Mouse (Mus musculus) ES-E14 (cell line): ENCODE data around the gene Ndn. TPM values are rescaled to one million over a fixed set of nuclear protein-coding genes. Genes with fewer than 3 reads are reported as not detected.

Experiments
- DNase-seq: peaks from one replicate; pipeline ENCODE4 v3.0.0-alpha.2; 2013; ENCODE audit warnings: low read depth, low spot score
- H3K27ac ChIP-seq: 2 replicates; pipeline ENCODE4 v1.5.1; 2012; ENCODE audit warnings: low read depth, mild to moderate bottlenecking, low read length, moderate library complexity, mixed read lengths; ENCODE audit not compliant: poor library complexity, insufficient read depth, severe bottlenecking
- H3K36me3 ChIP-seq: 2 replicates; pipeline ENCODE4 v1.6.1; 2012; ENCODE audit warnings: mild to moderate bottlenecking, low read length, moderate library complexity, mixed read lengths; ENCODE audit not compliant: control insufficient read depth, poor library complexity, insufficient read depth, severe bottlenecking
- H3K4me1 ChIP-seq, 2 experiments: fragments of 150-350 bp in 1 of 2; sonication (generic) in 1 of 2; 2 replicates each; pipeline ENCODE4 v1.6.1; 2012; ENCODE audit warnings: low read length in 2 of 2, mild to moderate bottlenecking in 1 of 2, mixed read lengths in 1 of 2; ENCODE audit not compliant: control insufficient read depth in 2 of 2, insufficient read depth in 2 of 2, poor library complexity in 1 of 2
- H3K4me3 ChIP-seq, 2 experiments: fragments of 150-350 bp in 1 of 2; sonication (generic) in 1 of 2; 2 replicates each; pipeline ENCODE4 v1.5.1; 2012; ENCODE audit warnings: low read length in 2 of 2, low read depth in 1 of 2, mild to moderate bottlenecking in 1 of 2, mixed read lengths in 1 of 2; ENCODE audit not compliant: insufficient read depth in 1 of 2, poor library complexity in 1 of 2, severe bottlenecking in 1 of 2
- H3K9ac ChIP-seq: 2 replicates; pipeline ENCODE4 v1.6.1; 2012; ENCODE audit warnings: low read depth, mild to moderate bottlenecking, low read length, mixed read lengths; ENCODE audit not compliant: poor library complexity, insufficient read depth, severe bottlenecking
- H3K9me3 ChIP-seq: fragments of 150-350 bp; sonication (generic); 2 replicates; pipeline ENCODE4 v1.6.1; 2012; ENCODE audit warnings: low read depth, mild to moderate bottlenecking, low read length; ENCODE audit not compliant: control insufficient read depth, insufficient read depth
- CHD2 ChIP-seq: IDR thresholded peaks from 2 replicates; pipeline ENCODE4 v1.6.1; 2014; ENCODE audit warnings: mild to moderate bottlenecking, low read depth, low read length, inconsistent platforms
- HCFC1 ChIP-seq: IDR thresholded peaks from 2 replicates; pipeline ENCODE4 v1.6.1; 2012; ENCODE audit warnings: low read length, inconsistent platforms, borderline replicate concordance; ENCODE audit not compliant: insufficient read depth
- MAFK ChIP-seq: IDR thresholded peaks from 2 replicates; pipeline ENCODE4 v1.6.1; 2014; ENCODE audit warnings: mild to moderate bottlenecking, low read depth, low read length, inconsistent platforms; ENCODE audit not compliant: insufficient read depth
- ZC3H11A ChIP-seq: IDR thresholded peaks from 2 replicates; pipeline ENCODE4 v1.6.1; 2012; ENCODE audit warnings: low read depth, mild to moderate bottlenecking, inconsistent platforms, low read length, borderline replicate concordance
- ZNF384 ChIP-seq: IDR thresholded peaks from 2 replicates; pipeline ENCODE4 v1.6.1; 2012; ENCODE audit warnings: low read depth, low read length, inconsistent platforms
- in situ Hi-C, 2 experiments: fragments of 600-800 bp; cut with MboI; formaldehyde crosslinking; loops; one replicate each; pipeline ENCODE4 v1.15.1; 2025; ENCODE audit warnings: low sequenced_read_pairs in 2 of 2, inconsistent platforms in 1 of 2; ENCODE audit not compliant: unreplicated experiment in 2 of 2
- total RNA-seq: library from RNA; depleted of rRNA; stranded (reverse); fragments of 300-350 nt; gene quantifications from 2 replicates; pipeline ENCODE4 v1.2.3, GENCODE M21; 2012

Gene Ndn
- total RNA-seq, 1 experiment, result 15.9 TPM

- TF ChIP-seq MAFK (no peak), CHD2 (no peak), ZNF384 (no peak), HCFC1 (no peak), ZC3H11A (no peak)
- H3K4me3 ChIP-seq, result no peak overlapping the region
- DNase-seq, result no peak
These were observed 29.3 kb downstream of the Ndn start for GRCm38 (mm10) chr7:62375658-62376057.

DNA sequence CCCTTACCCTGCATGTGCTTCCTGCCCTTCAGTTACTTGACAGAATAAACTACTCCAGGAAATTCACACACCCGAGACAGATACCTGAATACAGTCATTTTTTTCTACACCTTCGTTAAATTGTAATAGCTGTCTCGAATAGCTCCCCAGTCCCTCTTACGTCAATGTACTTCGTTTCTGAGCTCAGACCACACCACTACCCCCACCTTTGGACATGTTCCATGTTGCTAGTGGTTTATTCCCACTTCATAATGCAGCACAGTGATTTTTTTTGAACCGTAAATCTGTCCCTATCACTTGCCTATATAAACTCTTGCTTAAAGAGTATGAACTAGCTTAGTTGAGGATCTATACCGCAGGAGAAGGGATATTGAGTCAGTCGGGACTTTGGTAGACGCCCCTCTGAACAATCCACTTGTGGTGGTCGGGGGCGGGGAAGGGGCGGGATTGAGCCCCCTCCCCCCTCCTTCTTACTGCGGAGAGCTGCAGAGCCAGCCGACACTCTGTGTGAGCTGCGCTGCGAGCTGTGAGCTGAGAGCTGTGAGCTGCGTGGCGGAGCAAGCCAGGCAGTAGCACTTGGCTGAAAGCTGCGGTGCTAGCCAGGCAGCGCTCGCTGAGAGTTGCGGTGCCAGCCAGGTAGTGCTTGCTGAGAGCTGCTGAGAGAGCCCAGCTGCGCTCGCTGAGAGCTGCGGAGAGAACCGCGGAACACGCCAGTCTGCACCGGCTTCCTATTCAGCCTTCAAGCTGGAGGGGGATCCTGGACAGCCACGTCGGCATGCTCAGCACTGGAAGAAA lies 30.3 kb downstream of the Ndn start, which contains the start of gene Magel2:
Gene Magel2 (plus strand): TSS at position 501 of the 795 bp plus-strand sequence.
- Histone ChIP-seq H3K27ac (no peak within 1 kb of the TSS), H3K4me3 (peak within 1 kb of the TSS; percentile 58 to 76), H3K9me3 (no peaks in the 10 kb centered on the region), H3K36me3 (no peaks in the 10 kb centered on the region), H3K4me1 (no peaks in the 10 kb centered on the region), H3K9ac (peak within 1 kb of the TSS; percentile 56; the same call in 1 of the 2 replicates)
- peak; percentile 43 for DNase-seq
- TF ChIP-seq HCFC1 (no peak), MAFK (no peak), CHD2 (no peak), ZC3H11A (no peak)
- in situ Hi-C loops, result loop anchor here in 1 of 2 experiments (5.0 kb wide), 1 partner anchor 144 kb away; no protein-coding TSS in a partner anchor

More at GRCm38 (mm10) chr7:62375658-62376057, 29.3 kb downstream of the Ndn start:
- no peaks in the 10 kb centered on the region for H3K36me3 ChIP-seq
- no peak overlapping the region for H3K27ac ChIP-seq
- no peak overlapping the region for H3K9ac ChIP-seq
- in situ Hi-C loops, result loop anchor here in 1 of 2 experiments (5.0 kb wide), 1 partner anchor 143 kb away; no protein-coding TSS in a partner anchor
- no peaks in the 10 kb centered on the region for H3K9me3 ChIP-seq
- no peaks in the 10 kb centered on the region for H3K4me1 ChIP-seq

DNA sequence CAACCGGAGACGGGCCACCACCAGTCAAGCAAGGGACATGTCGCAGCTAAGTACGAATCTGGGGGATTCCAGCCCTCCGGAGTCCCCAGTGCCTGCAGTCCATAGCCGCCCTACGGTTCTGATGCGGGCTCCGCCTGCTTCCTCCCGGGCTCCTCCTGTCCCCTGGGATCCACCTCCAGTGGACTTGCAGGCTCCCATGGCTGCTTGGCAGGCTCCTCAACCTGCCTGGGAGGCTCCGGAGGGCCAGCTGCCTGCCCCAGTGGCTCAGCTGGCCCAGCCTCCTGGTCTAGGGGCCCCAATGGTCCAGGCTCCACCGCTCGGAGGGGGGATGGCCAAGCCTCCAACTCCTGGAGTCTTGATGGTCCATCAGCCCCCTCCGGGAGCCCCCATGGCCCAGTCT lies 30.9 kb downstream of the Ndn start:
- no peak for DNase-seq

DNA sequence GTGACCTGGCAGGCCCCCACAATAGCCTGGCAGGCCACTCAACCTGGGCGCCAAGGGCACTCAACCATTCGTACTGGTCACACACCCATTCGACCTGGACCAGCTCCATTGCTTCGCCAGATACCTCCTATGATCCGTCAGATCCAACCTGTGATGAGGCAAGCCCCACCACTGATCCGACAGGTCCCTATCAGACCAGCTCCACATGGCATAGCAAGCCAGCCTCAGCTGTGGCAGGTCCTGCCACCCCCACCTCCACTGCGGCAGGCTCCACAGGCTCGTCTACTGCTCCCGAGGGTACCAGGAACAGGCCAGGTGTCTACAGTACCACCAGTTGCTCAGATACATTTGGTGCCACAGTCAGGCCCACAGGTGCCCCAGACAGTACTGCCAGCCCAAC lies 32.2 kb downstream of the Ndn start:
- no peaks in the 10 kb centered on the region for H3K36me3 ChIP-seq
- in situ Hi-C loops, result loop anchor here in 1 of 2 experiments (5.0 kb wide), 1 partner anchor 146 kb away; no protein-coding TSS in a partner anchor
- H3K4me1 ChIP-seq, result no peaks in the 10 kb centered on the region
- DNase-seq, result no peak
- H3K9me3 ChIP-seq, result no peaks in the 10 kb centered on the region
- TF ChIP-seq CHD2 (no peak), ZNF384 (no peak), ZC3H11A (no peak), HCFC1 (no peak), MAFK (no peak)
- no peak overlapping the region for H3K27ac ChIP-seq
- H3K4me3 ChIP-seq, result no peak overlapping the region
- no peak overlapping the region for H3K9ac ChIP-seq

More for the DNA sequence above, 30.9 kb downstream of the Ndn start:
- Histone ChIP-seq H3K4me3 (peak overlapping the region; percentile 58 to 76), H3K4me1 (no peaks in the 10 kb centered on the region), H3K36me3 (no peaks in the 10 kb centered on the region), H3K9me3 (no peaks in the 10 kb centered on the region), H3K9ac (peak overlapping the region; percentile 56; the same call in 1 of the 2 replicates), H3K27ac (no peak overlapping the region)
- TF ChIP-seq MAFK (no peak), ZNF384 (no peak), ZC3H11A (no peak), CHD2 (no peak), HCFC1 (no peak)
- in situ Hi-C loops, result loop anchor here in 1 of 2 experiments (5.0 kb wide), 1 partner anchor 145 kb away; no protein-coding TSS in a partner anchor
